Mouse (Mus musculus): ENCODE results near the gene AV320801.
"Not testable (repeated sequence)": the region's sequence is repeated elsewhere in the genome, so short reads cannot be mapped to it uniquely, and the experiment has no call there.

The AV320801 gene

DNA sequence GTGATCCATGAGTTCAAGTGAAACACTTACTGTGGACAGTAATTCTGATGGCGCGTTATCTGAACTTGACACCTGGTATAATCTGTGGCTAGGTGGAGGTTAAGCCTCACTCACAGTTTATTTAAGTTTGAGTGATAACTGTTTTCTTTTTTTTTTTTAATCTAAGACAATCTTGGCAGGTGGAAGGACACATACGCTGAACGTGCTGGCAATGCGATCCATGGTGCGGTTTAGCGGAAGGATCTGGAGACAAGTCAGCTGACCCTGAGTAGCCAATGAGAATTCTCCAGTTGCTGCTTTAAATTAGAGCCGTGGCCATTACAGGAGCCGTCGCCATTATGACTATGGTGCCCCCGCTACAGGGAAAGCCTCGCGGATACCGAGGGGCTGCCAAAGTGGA lies at the start of gene AV320801:
AV320801 (plus strand) TSS at position 301 of the 400 bp plus-strand sequence.
- not testable (repeated sequence) for DNase-seq (ENCODE audit: extremely low spot score, low spot score)

DNA sequence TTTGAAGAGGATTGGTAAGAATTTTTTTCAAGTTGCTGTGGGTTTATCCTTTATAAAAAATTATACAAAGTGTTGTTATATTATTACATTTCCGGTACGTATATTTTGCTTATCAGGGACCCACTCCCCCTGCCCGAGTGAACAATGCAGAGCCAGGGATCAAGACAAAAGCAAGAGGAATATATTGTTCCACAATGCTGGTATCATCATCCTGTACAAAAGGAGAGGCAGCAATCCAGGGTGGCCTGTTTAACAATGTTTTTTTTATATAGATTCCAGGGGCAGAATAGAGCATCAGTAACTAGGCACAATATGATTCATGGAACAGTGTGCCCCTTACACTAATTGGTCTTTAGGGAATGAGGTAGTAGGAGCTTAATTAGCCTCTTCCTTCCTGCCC lies 30.2 kb upstream of the AV320801 start:
- not testable (repeated sequence) for DNase-seq (ENCODE audit: extremely low spot score, low spot score)

DNA sequence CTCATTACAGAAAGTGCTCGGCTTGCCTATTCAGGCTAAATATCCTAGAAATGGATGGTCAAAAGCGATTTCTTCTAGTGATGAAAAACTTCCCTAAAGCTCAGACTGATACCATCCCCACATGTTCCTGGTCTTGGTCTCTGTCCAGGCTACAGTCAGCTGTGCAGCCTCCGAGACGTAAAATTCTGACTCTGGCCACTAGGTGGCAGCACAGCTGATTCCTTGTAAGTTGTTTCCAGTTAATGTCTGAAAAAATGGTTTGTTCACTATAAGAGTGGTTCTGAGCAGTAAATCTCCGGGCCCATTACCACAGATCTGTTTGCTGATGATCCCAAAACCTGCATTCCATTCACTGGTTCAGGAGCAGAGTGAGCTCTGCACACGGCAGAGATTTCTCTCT lies 12.5 kb upstream of the AV320801 start:
- not testable (repeated sequence) for DNase-seq (ENCODE audit: extremely low spot score, low spot score)

DNA sequence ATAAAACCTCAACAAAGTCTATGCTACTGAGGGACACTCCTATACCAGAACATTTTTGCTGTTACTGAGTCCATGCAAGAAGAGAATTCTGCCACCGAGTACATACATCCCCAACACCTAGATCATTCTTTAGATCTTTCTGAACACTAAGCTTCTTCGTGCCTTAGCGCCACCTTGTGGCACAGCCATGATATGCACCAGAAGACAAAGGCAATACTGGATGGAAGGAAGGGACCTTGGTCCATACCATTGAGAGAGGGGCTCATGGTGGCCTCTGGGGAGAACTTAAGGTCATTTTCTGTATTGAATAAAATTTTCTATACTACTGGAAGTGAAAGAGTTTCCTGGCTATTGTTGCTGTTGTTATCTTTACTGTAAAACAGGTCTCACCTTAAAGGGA lies 11.2 kb upstream of the AV320801 start:
- not testable (repeated sequence) for DNase-seq (ENCODE audit: extremely low spot score, low spot score)
